Mouse (Mus musculus): Measurements from ENCODE around the gene Unc119b.

DNA sequence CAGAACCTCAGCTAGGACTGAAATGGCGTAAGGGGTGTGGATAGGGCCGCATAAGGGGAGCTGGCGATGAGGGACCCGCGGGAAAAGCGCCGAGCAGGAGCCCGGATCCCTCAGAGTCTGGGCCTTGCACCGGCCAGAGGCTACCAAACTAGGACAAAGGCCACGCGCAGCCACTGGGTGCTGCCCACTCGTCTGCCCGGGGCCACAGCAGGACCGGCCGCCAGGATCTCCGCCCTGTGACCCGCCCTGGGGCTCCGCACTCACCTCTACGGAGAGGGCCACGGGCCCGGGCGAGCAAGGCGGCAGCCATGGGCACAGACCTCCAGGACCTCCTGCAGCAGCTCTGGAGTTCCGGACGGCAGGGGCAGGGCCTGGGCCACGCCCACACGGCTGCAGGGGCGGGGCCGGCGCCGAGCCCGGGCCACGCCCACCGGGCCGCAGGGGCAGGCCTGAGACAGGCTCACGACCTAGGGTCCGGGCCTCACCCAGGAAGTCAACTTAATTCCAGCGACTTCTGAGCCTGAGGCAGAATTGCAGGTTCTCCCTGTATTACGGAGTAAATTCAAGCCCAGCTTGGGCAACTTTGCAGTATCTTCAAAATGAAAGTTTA, 15.7 kb downstream of the Unc119b start, which contains the start of gene Acads:
- TF ChIP-seq CTCF (IDR thresholded peaks at IDR 0.05; ENCODE audit: control insufficient read depth, insufficient read depth, insufficient read length), result no peak
- TF ChIP-seq MYOG (IDR thresholded peaks at IDR 0.05; ENCODE audit: control insufficient read depth, extremely low read depth, insufficient read length), result no peak
- TF ChIP-seq MYOD1 (IDR thresholded peaks at IDR 0.05; ENCODE audit: control insufficient read depth, insufficient read length, low read depth), result no peak
- TF ChIP-seq USF1 (IDR thresholded peaks at IDR 0.05; ENCODE audit: low read depth), result no peak
- TF ChIP-seq CEBPB (IDR thresholded peaks at IDR 0.05; ENCODE audit: low read depth), result no peak
- no peak for TF ChIP-seq MAX (IDR thresholded peaks at IDR 0.05)
